Mouse (Mus musculus) midbrain, postnatal 0 days (tissue): Measurements from ENCODE around the gene Theg. TPM values are rescaled to one million over a fixed set of nuclear protein-coding genes. Genes with fewer than 3 reads are reported as not detected.

Source experiments
- ATAC-seq: fragments of 200-750 bp; cut with Nextera tagmentation; 2 replicates; pipeline ENCODE4 v1.8.0; 2017; ENCODE audit warnings: moderate number of reproducible peaks, mild to moderate bottlenecking, moderate TSS enrichment, moderate library complexity; ENCODE audit not compliant: low FRiP score
- DNase-seq: peaks from one replicate; pipeline ENCODE4 v3.0.0-alpha.2; 2015; ENCODE audit warnings: low spot score
- H3K27ac ChIP-seq: fragments of 300-500 bp; sonication (generic); 2 replicates; pipeline ENCODE4 v1.5.1; 2014; ENCODE audit warnings: low read depth, mild to moderate bottlenecking, low read length, mixed read lengths
- H3K27me3 ChIP-seq: fragments of 300-500 bp; sonication (generic); 2 replicates; pipeline ENCODE4 v1.6.1; 2014; ENCODE audit warnings: low read length, control low read depth, mixed read lengths; ENCODE audit not compliant: insufficient read depth
- H3K36me3 ChIP-seq: fragments of 300-500 bp; sonication (generic); 2 replicates; pipeline ENCODE4 v1.6.1; 2014; ENCODE audit warnings: low read length, control low read depth, mixed read lengths; ENCODE audit not compliant: insufficient read depth
- H3K4me1 ChIP-seq: fragments of 300-500 bp; sonication (generic); 2 replicates; pipeline ENCODE4 v1.6.1; 2014; ENCODE audit warnings: mild to moderate bottlenecking, control low read depth, antibody characterized with exemption, low read length, mixed read lengths; ENCODE audit not compliant: insufficient read depth
- H3K4me2 ChIP-seq: fragments of 300-500 bp; sonication (generic); 2 replicates; pipeline ENCODE4 v1.6.1; 2014; ENCODE audit warnings: low read depth, mild to moderate bottlenecking, low read length, mixed read lengths; ENCODE audit not compliant: poor library complexity, severe bottlenecking
- H3K4me3 ChIP-seq: fragments of 300-500 bp; sonication (generic); 2 replicates; pipeline ENCODE4 v1.5.1; 2014; ENCODE audit warnings: low read depth, mild to moderate bottlenecking, low read length, moderate library complexity
- H3K9ac ChIP-seq: fragments of 300-500 bp; sonication (generic); replicated peaks from 2 replicates; pipeline ENCODE4 v1.6.1; 2014; ENCODE audit warnings: mild to moderate bottlenecking, low read length, moderate library complexity, mixed read lengths; ENCODE audit not compliant: poor library complexity, severe bottlenecking
- H3K9me3 ChIP-seq: fragments of 300-500 bp; sonication (generic); 2 replicates; pipeline ENCODE4 v1.6.1; 2016; ENCODE audit warnings: low read length, control low read depth
- CTCF ChIP-seq: IDR thresholded peaks from 2 replicates; pipeline ENCODE4 v1.5.1; 2016; ENCODE audit warnings: antibody characterized with exemption, mild to moderate bottlenecking
- WGBS: fragments of 180-500 bp; shearing (Covaris S2); extraction: QIAGEN DNeasy Blood & Tissue Kit; methylation state at CpG from one replicate; pipeline ENCODE4 v1.1.7; 2014; 5-methylcytosine and 5-hydroxymethylcytosine counted together
- polyA plus RNA-seq: library from polyadenylated mRNA; unstranded; fragments of >200 nt; fragmentation: Nextera tagmentation; extraction: Ambion mirVana; gene quantifications from 2 replicates; pipeline ENCODE4 v1.2.1, GENCODE M21; 2015
- total RNA-seq: library from RNA; depleted of rRNA; stranded (reverse); fragments of >200 nt; gene quantifications from 2 replicates; pipeline ENCODE4 v1.2.3, GENCODE M21; 2014

Theg gene
- total and polyA plus RNA-seq, 2 experiments from 2014 or later = not detected

DNA sequence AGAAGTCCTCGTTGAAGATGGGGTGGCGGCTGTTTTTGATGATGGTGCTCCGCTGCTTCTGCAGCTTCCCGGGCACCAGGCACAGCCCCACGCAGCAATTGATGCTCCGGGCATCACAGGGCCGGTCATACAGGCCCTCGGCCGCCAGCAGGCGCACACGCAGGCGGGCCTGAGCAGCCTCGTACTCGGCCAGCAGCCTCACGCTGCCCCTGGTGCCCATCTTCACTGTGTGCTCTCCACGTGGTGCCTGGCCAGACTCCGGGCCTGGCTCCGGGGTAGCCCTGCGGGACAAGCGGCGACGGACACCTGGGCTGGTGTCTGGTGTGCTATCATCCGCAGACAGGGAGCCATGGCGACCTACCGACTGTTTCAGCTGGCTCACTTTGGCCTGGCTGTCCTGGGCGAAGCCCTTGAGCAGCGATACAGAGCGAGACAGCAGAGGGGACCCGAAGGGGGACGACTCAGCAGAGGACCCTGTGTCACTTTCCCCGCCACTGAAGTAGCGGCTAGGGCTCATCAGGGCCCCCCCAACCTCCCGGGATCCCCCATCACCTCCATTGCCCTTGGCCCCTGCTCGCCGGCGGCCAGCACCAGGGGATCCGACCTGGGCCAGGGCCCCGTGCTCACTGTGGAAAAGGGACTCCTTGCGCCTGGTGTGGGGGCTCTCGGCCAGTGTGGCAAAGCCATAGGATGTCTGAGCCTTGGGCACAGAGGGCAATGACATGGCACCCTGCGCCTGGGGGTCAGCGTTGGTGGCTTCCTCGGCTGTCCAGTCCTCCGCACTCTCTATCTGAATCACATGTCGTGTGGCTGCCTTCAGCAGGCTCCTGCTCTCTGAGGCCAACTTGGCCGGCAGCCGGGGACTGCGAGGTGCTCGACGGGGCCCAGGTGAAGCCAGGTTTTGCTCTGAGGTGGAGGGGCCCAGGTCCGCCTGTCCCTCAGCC lies 25.3 kb upstream of the Theg start:
- Histone ChIP-seq H3K36me3 (no peaks in the 10 kb centered on the region), H3K9me3 (no peaks in the 10 kb centered on the region), H3K4me2 (peak overlapping the region; percentile 96), H3K27ac (no peak overlapping the region), H3K4me3 (peak overlapping the region; percentile 68), H3K4me1 (peaks cover 22% of the 10 kb centered on the region; the same call in 1 of the 2 replicates), H3K9ac (peak overlapping the region; percentile 36; the same call in 1 of the 2 replicates), H3K27me3 (peaks cover 7% of the 10 kb centered on the region)
- DNase-seq (peak; percentile 66), ATAC-seq (peak; percentile 43)
- peak; percentile 64 for TF ChIP-seq CTCF
- 13% methylated on average over 51 of the region's 51 CpGs for WGBS

DNA sequence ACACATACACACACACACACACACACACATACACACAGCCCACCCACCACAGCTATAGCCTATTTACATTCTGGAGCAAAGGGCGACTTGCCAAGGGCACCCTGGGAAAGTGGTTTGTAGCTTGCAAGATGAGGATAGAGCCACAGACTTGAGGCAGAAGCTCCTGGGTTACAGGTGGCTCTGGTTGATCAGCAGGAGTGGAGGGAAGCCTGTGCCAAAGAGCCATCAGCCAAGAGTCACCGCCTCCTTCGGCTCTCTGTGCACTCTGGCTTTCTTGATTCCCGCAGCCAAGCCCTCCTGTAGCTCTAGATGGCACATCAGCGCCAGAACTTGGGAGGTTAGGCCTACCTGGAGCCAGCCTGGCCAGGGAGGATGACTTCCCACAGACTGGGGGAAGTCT lies 24.2 kb upstream of the Theg start:
- peaks cover 22% of the 10 kb centered on the region; the same call in 1 of the 2 replicates for H3K4me1 ChIP-seq
- peaks cover 7% of the 10 kb centered on the region for H3K27me3 ChIP-seq
- H3K36me3 ChIP-seq = no peaks in the 10 kb centered on the region
- TF ChIP-seq CTCF = no peak
- ATAC-seq (no peak), DNase-seq (no peak)
- H3K9ac ChIP-seq = no peak overlapping the region
- no peak overlapping the region for H3K4me3 ChIP-seq
- H3K27ac ChIP-seq = no peak overlapping the region
- WGBS = 36% methylated on average over 5 of the region's 5 CpGs
- H3K4me2 ChIP-seq = no peak overlapping the region; the same call in 1 of the 2 replicates
- no peaks in the 10 kb centered on the region for H3K9me3 ChIP-seq

DNA sequence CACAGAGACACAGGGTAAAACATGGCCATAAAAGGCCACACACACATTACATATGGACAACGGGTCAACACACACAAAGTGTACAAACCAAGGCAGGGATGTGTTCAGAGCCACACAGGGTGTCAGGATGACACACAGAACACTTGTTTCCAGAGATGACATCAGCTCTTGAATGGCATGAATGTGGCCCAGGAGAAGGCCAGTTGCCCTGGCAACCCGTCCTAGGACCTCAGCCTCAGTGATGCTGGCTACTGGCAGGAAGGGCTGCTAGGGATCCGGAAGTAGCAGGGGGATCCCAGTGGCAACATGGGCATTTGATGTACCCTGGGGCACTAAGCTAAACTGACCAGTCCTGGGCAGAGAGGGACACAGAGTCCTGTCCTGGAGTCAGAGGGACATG lies 22.1 kb upstream of the Theg start:
- Histone ChIP-seq H3K9me3 (no peaks in the 10 kb centered on the region), H3K27me3 (peaks cover 7% of the 10 kb centered on the region), H3K27ac (no peak overlapping the region), H3K4me2 (no peak overlapping the region), H3K9ac (no peak overlapping the region), H3K4me3 (no peak overlapping the region), H3K4me1 (peaks cover 22% of the 10 kb centered on the region; the same call in 1 of the 2 replicates), H3K36me3 (no peaks in the 10 kb centered on the region)
- TF ChIP-seq CTCF = no peak
- ATAC-seq = no peak
- 75% methylated on average over 3 of the region's 3 CpGs for WGBS
- no peak for DNase-seq

- Histone ChIP-seq H3K9me3 (no peaks in the 10 kb centered on the region), H3K27ac (no peak overlapping the region), H3K4me1 (peaks cover 15% of the 10 kb centered on the region; the same call in 1 of the 2 replicates), H3K36me3 (no peaks in the 10 kb centered on the region), H3K4me3 (no peak overlapping the region), H3K4me2 (no peak overlapping the region), H3K9ac (no peak overlapping the region), H3K27me3 (peaks cover 4% of the 10 kb centered on the region)
- ATAC-seq (no peak), DNase-seq (no peak)
- WGBS = 63% methylated on average over 2 of the region's 2 CpGs
- no peak for TF ChIP-seq CTCF
These were observed 20.8 kb upstream of the Theg start for GRCm38 (mm10) chr10:79607892-79608291.

DNA sequence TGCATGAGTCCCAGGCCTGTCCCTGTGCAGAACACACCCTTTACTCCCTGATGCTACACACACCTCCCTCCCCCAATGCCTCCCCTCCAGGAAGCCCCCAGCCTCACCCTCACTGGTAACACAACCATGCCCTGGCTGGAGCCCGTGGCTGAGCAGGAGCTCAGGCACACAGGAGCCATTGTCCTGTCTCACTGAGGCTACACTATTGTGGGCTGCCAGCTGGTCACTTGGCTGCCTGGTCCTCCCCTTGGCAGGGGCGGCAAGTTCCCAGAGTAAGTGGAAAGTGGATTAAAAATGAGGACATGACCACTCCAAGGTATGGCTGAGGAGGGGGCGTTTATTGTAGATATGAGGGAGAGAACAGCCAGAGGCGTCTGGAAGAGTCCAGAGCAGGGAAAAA lies 19.4 kb upstream of the Theg start:
- H3K9ac ChIP-seq = no peak overlapping the region
- TF ChIP-seq CTCF = no peak
- ATAC-seq (0 out of 2 replicates have a peak, but pooled peaks have one; percentile 23), DNase-seq (peak; percentile 30)
- no peak overlapping the region for H3K27ac ChIP-seq
- no peak overlapping the region for H3K4me2 ChIP-seq
- peaks cover 3% of the 10 kb centered on the region; the same call in 1 of the 2 replicates for H3K4me1 ChIP-seq
- no peaks in the 10 kb centered on the region for H3K9me3 ChIP-seq
- 60% methylated on average over 4 of the region's 4 CpGs for WGBS
- H3K27me3 ChIP-seq = no peaks in the 10 kb centered on the region
- no peak overlapping the region for H3K4me3 ChIP-seq
- no peaks in the 10 kb centered on the region for H3K36me3 ChIP-seq

GRCm38 (mm10) chr10:79597936-79598230 lies 10.8 kb upstream of the Theg start:
- Histone ChIP-seq H3K27me3 (no peaks in the 10 kb centered on the region), H3K4me2 (no peak overlapping the region), H3K9ac (no peak overlapping the region), H3K4me3 (no peak overlapping the region), H3K4me1 (no peaks in the 10 kb centered on the region), H3K9me3 (no peaks in the 10 kb centered on the region), H3K27ac (no peak overlapping the region), H3K36me3 (no peaks in the 10 kb centered on the region)
- WGBS = 71% methylated on average over 4 of the region's 4 CpGs
- no peak for TF ChIP-seq CTCF
- DNase-seq (no peak), ATAC-seq (no peak)
